Mouse (Mus musculus) neutrophil, adult 5-6 weeks (primary cell): ENCODE measurements around the gene Cdc73. TPM values are rescaled to one million over a fixed set of nuclear protein-coding genes. Genes with fewer than 3 reads are reported as not detected.
"Not testable (repeated sequence)": the region's sequence is repeated elsewhere in the genome, so short reads cannot be mapped to it uniquely, and the experiment has no call there.

Source experiments
- ATAC-seq: fragments of 151-379, 151-347 bp; 2 replicates; pipeline ENCODE4 v1.8.0; 2017; ENCODE audit warnings: mild to moderate bottlenecking, moderate TSS enrichment; ENCODE audit not compliant: insufficient number of reproducible peaks, poor library complexity, low FRiP score, severe bottlenecking; ENCODE audit errors: extremely low read depth
- total RNA-seq: library from RNA; stranded (forward); fragments of 200-1000 nt; gene quantifications from 2 replicates; pipeline ENCODE4 v1.2.3, GENCODE M21; 2017

The Cdc73 gene
- total RNA-seq = 23.0 and 24.1 TPM in 2 replicates

GRCm38 (mm10) chr1:143702741-143703262, at the start of gene Cdc73:
TSS of gene Cdc73 (minus strand) at chr1:143702893.
- ATAC-seq = peak; percentile 99

GRCm38 (mm10) chr1:143745871-143746270, 43.2 kb upstream of the Cdc73 start:
- no peak for ATAC-seq

GRCm38 (mm10) chr1:143742186-143742585, 39.5 kb upstream of the Cdc73 start:
- ATAC-seq = no peak

- ATAC-seq = no peak
Measured at GRCm38 (mm10) chr1:143741331-143741730, 38.6 kb upstream of the Cdc73 start.

- ATAC-seq = no peak
Measured at GRCm38 (mm10) chr1:143740581-143740980, 37.9 kb upstream of the Cdc73 start.

GRCm38 (mm10) chr1:143739361-143740350, 37.0 kb upstream of the Cdc73 start:
- peak; percentile 82 for ATAC-seq

GRCm38 (mm10) chr1:143738811-143739210, 36.1 kb upstream of the Cdc73 start:
- ATAC-seq = peak; percentile 46; the same call in 1 of the 2 replicates

GRCm38 (mm10) chr1:143733914-143734410, 31.3 kb upstream of the Cdc73 start:
- no peak for ATAC-seq

- ATAC-seq = no peak
Measured at GRCm38 (mm10) chr1:143731691-143732090, 29.0 kb upstream of the Cdc73 start.

GRCm38 (mm10) chr1:143730899-143731298, 28.2 kb upstream of the Cdc73 start:
- peak; percentile 95 for ATAC-seq

GRCm38 (mm10) chr1:143727701-143728445, 25.2 kb upstream of the Cdc73 start:
- ATAC-seq = no peak

GRCm38 (mm10) chr1:143724456-143725064, 21.9 kb upstream of the Cdc73 start:
- ATAC-seq = no peak

GRCm38 (mm10) chr1:143716038-143716437, 13.3 kb upstream of the Cdc73 start, which contains the start of gene Glrx2:
TSS of gene Glrx2 (plus strand) at chr1:143716338.
- ATAC-seq = not testable (repeated sequence)

- 0 out of 2 replicates have a peak, but pooled peaks have one; percentile 16 for ATAC-seq
Measured at GRCm38 (mm10) chr1:143710627-143710976, 7.9 kb upstream of the Cdc73 start.

- ATAC-seq = peak; percentile 96
Measured at GRCm38 (mm10) chr1:143709966-143710626, 7.4 kb upstream of the Cdc73 start.

GRCm38 (mm10) chr1:143708361-143708760, 5.7 kb upstream of the Cdc73 start:
- ATAC-seq = no peak

GRCm38 (mm10) chr1:143707006-143707405, 4.3 kb upstream of the Cdc73 start:
- no peak for ATAC-seq

GRCm38 (mm10) chr1:143702141-143702740, 452 bp downstream of the Cdc73 start:
- peak; percentile 28 for ATAC-seq
